Mouse (Mus musculus) forelimb bud, embryonic 11.5 days (tissue): ENCODE measurements around the gene Bsnd.

Experiments used
- DNase-seq: peaks from one replicate; pipeline ENCODE4 v3.0.0-alpha.2; 2012; ENCODE audit warnings: low read depth, low spot score

The Bsnd gene

DNA sequence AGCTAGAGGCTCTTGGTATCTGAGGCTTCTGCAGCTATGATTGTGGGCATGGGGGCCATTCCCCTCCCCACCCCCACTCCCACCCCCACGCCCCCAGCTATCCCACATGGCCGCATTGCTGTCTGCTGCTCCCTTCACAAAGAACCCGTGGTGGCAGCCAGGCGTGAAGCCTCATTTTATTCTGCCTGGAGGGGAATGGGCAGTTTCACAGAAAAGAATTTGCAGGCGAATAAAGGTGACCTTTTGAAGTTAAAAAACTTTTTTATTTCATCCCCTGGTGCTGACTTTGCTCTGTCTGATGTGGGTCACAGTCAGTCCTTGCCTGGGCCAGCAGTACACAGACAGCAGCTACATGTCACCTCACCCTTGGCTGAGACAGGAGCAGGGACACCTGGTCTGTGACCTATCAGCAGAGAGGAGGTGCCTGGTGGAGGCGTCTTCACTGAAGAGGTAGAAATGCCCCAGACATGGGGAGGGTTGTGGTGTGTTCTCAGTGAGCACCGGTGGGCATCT, 8.8 kb downstream of the Bsnd start:
- DNase-seq = no peak

DNA sequence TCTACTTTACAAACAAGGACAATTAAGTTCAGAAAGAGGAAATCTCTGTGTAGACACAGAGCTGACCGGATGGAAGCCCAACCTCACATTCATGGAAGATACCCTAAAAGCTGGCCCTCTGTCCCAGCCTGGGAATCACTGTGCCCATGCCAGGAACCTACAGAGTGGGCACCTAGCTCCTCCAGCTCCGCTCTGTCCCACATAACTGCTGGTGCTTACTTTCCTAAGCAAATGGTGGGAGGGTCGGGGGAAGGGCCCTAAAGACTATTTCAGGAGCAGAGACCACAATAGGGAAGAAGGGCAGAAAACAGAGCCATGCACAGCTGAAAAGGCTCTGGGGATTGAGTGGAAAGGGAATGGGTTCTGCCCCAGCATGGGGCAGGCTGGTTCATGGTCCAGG, 11.5 kb downstream of the Bsnd start:
- no peak for DNase-seq

DNA sequence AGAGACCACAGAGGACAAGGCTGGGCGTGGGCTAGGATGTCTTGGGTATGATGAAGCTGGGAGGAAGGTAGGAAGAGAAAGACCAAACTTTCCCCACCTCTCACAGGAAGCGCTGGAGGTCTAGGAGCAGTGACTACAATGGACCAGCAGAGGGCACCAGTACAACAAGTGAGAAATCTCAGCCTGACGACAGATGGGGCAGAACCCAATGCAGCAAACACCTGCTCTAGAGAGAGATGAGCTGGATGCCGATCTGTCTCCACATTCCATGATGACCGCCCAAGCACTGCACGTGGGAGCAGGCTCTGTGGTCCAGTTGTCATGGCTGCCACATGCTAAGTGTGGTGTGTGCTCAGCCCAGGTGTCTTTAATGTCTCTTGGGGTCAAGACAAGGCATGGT, 17.8 kb downstream of the Bsnd start:
- DNase-seq = peak; percentile 69

GRCm38 (mm10) chr4:106472335-106472734, 19.7 kb downstream of the Bsnd start:
- peak; percentile 83 for DNase-seq

GRCm38 (mm10) chr4:106470921-106471320, 21.2 kb downstream of the Bsnd start:
- DNase-seq = no peak

DNA sequence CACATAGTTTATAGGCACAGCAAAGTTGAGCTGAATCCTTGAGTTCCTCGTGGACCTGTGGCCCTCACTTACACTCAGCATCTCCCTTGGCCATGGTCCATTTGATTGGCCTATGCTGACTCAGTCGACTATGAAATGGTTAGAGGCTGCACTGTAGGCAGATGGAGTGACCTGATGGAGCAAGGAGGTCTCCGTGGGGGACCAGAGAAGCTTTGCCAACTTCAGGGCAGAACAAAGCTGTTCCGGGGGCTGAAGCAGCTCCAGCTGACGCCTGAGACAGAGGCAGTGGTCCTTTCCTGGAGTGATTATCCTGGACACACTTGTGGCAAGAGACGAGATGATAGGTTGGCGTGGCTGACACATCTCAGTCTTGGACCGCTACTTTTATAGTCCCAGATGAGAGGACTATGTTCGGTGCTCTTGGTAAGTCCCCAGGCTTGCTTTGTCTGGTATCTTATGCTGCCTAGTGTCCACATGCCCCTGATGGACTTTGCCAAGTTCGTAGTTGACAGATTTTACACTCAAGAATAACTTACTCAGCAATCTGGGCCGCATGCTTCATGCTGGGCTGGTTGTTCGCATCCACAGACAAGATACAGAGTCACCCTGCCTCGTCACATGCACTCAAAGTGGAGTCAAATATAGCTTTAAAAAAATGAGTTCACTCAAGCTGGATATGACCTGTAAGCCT, 24.5 kb downstream of the Bsnd start:
- DNase-seq = no peak

GRCm38 (mm10) chr4:106463174-106463801, 28.8 kb downstream of the Bsnd start:
- DNase-seq = no peak

GRCm38 (mm10) chr4:106462524-106462923, 29.6 kb downstream of the Bsnd start:
- DNase-seq = no peak

DNA sequence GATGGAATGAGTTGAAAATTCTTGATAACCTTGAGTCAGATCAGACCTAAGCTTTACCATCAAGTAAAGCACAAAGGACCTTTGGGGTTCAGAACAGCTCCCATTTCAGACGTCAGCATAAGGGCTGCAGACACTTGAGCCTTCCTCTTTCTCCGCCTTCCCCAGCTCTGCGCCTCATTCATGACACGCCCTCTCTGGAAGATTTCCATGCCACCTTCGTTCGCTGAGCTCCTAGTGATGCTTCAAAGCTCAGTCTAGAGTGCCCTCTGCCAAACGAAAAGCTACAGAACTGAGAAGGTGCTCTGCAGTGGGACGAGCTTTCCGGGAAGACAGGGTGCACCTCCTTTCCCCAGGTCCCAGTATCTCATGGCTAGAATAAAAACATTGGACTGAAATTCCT, 30.1 kb downstream of the Bsnd start:
- DNase-seq = no peak

- DNase-seq = no peak
Measured at GRCm38 (mm10) chr4:106454541-106454940, 37.5 kb downstream of the Bsnd start.

GRCm38 (mm10) chr4:106453516-106453915, 38.6 kb downstream of the Bsnd start:
- no peak for DNase-seq

- no peak for DNase-seq
Measured at GRCm38 (mm10) chr4:106453108-106453507, 39.0 kb downstream of the Bsnd start.

DNA sequence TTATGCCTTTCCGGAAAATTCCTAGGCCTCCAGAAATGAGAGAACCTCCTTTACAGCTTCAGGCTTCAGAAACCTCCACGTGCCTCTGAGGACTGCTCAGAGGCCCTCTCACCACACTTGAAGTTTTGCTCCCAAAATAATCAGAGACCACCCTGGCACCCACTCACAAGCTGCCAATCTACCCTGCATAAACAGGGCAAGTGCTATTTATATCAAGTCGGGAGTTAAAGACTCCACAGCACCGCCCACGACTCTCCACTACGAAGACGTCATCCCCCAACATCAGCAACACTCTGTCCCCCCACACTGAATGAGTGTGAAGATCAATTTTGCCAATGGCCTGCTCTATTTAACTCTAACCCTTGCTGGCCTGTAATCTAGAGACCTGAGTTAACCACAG, 39.7 kb downstream of the Bsnd start:
- DNase-seq = no peak

GRCm38 (mm10) chr4:106449306-106449705, 42.8 kb downstream of the Bsnd start:
- DNase-seq = no peak

DNA sequence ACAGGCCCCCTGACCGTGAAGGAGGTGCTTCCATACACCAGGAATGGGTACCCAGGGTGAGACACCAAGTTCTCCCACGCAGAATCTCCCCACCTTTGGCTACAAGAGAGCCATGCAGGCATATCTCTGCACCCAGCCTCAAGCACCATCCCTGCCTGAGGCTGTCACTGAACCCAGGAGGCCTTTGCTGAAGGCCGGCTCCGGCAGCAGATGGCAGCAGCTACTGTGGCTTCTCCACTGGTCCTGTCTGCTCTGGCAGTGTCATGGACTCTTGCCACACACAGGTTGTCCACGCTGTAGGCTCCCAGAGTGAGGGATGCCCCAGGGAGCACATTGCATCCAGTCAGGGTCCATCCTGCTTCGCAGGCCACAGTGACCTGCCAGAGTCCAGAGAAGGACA, 48.9 kb downstream of the Bsnd start:
- no peak for DNase-seq

DNA sequence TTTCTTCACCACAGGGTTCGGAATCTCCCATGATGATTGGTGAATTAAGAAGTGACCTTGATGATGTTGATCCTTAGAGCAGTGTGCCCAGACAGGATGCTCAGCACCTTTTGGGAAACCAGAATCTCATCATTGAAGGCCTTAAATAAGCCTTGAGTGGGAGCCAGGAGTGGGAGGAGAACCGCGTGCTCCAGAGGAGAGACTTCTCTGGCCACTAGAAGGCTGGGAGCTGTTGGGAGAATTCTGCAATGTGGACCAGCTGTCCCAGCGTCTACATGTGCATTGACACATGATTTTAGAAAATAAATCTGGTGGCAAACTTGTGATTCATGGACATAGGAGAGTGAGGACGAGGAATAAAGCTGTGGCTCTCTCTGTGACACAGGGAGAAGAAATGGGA, 53.3 kb downstream of the Bsnd start:
- DNase-seq = no peak

DNA sequence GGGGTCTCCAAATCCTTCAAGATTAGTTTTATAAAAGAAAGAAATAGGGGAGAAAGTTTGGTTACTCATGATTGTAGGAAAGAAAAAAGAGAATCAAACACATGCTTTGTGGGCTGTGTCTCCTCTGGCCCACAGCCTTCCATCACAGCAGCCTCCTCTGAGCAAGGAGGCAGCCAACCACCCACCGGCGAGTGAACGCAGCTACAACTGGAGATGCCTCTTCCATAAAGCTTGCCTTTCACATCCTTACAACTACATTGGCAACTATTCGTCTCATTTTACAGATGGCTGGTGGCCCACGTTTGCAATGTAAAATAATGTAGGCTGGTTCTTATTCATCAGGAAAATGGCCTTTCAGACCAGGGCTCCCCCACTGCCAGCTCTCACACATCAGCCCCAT, 54.9 kb downstream of the Bsnd start:
- DNase-seq = no peak

- peak; percentile 51 for DNase-seq
Measured at GRCm38 (mm10) chr4:106436475-106436874, 55.6 kb downstream of the Bsnd start.

DNA sequence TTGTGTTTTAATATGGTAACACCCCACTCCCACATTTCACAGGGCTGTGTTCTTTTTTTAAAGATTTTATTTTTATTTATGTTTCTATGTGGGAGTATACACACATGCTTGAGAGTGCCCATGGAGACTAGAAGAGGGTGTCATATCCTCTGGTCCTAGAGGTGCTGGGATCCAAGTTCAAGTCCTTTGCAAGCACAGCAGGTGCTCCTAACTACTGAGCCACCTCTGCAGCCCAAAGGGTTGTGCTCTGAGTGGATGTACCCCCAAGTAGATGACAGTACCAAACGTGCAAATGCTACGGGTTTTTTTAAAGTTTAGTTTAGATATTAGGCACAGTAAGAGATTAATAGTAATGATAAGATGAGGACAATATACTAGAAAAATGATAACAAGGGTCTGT, 56.7 kb downstream of the Bsnd start:
- DNase-seq = no peak
